Mouse (Mus musculus) adrenal gland, adult 18-20 months (tissue): ENCODE measurements around the gene Mprip. TPM values are rescaled to one million over a fixed set of nuclear protein-coding genes. Genes with fewer than 3 reads are reported as not detected.
"Not testable (repeated sequence)": the region's sequence is repeated elsewhere in the genome, so short reads cannot be mapped to it uniquely, and the experiment has no call there.

Source experiments
- DNase-seq, 2 experiments: peaks; one replicate each; pipeline ENCODE4 v3.0.0; 2021 to 2022; ENCODE audit warnings: low spot score in 2 of 2
- total RNA-seq, 2 experiments: library from RNA; stranded (reverse); gene quantifications; 1 replicate in 1 of 2; 2 replicates in 1 of 2; pipeline ENCODE4 v1.2.3; 2021

Gene Mprip
- total RNA-seq, 2 experiments from 2014 or later, result 200 to 219 TPM

GRCm38 (mm10) chr11:59653003-59653402 lies 8.1 kb upstream of the Mprip start:
- DNase-seq, result no peak

GRCm38 (mm10) chr11:59653547-59653946 lies 7.6 kb upstream of the Mprip start:
- no peak for DNase-seq

GRCm38 (mm10) chr11:59655337-59655736 lies 5.8 kb upstream of the Mprip start:
- no peak for DNase-seq

- no peak for DNase-seq
Measured at GRCm38 (mm10) chr11:59656016-59656415, 5.1 kb upstream of the Mprip start.

GRCm38 (mm10) chr11:59661601-59662248 lies 620 bp downstream of the Mprip start:
- DNase-seq, result no peak

- DNase-seq, result peak; percentile 90 to 91
Measured at GRCm38 (mm10) chr11:59662249-59662788, 1.2 kb downstream of the Mprip start.

GRCm38 (mm10) chr11:59662877-59663775 lies 2.0 kb downstream of the Mprip start:
- no peak for DNase-seq

- DNase-seq, result no peak
Measured at GRCm38 (mm10) chr11:59663776-59664320, 2.7 kb downstream of the Mprip start.

GRCm38 (mm10) chr11:59664818-59665217 lies 3.7 kb downstream of the Mprip start:
- peak in 1 of 2 experiments; percentile 38 for DNase-seq

GRCm38 (mm10) chr11:59671049-59671693 lies 10.1 kb downstream of the Mprip start:
- no peak for DNase-seq

- no peak for DNase-seq
Measured at GRCm38 (mm10) chr11:59674013-59674412, 12.9 kb downstream of the Mprip start.

- DNase-seq, result not testable (repeated sequence)
Measured at GRCm38 (mm10) chr11:59674746-59675145, 13.6 kb downstream of the Mprip start.

- DNase-seq, result no peak
Measured at GRCm38 (mm10) chr11:59677767-59678166, 16.7 kb downstream of the Mprip start.

GRCm38 (mm10) chr11:59678693-59679092 lies 17.6 kb downstream of the Mprip start:
- DNase-seq, result no peak

GRCm38 (mm10) chr11:59680111-59680510 lies 19.0 kb downstream of the Mprip start:
- DNase-seq, result no peak

- DNase-seq, result no peak
Measured at GRCm38 (mm10) chr11:59684956-59685355, 23.9 kb downstream of the Mprip start.

- DNase-seq, result no peak
Measured at GRCm38 (mm10) chr11:59694533-59694932, 33.4 kb downstream of the Mprip start.

GRCm38 (mm10) chr11:59695550-59695949 lies 34.4 kb downstream of the Mprip start:
- DNase-seq, result no peak

- no peak for DNase-seq
Measured at GRCm38 (mm10) chr11:59697572-59697971, 36.5 kb downstream of the Mprip start.

GRCm38 (mm10) chr11:59700787-59701186 lies 39.7 kb downstream of the Mprip start:
- no peak for DNase-seq

GRCm38 (mm10) chr11:59705113-59705512 lies 44.0 kb downstream of the Mprip start:
- DNase-seq, result peak; percentile 31 to 42
